Mouse (Mus musculus): ENCODE results near the gene Fer. TPM values are rescaled to one million over a fixed set of nuclear protein-coding genes. Genes with fewer than 3 reads are reported as not detected.

Gene Fer
- polyA plus RNA-seq, 1 experiment from 2014 or later = 12.6 TPM

- Histone ChIP-seq H3K4me3 (ENCODE audit: low read depth, low read length) (no peak overlapping the region), H3K9ac (ENCODE audit: low read depth, low read length) (no peak overlapping the region), H3K4me2 (replicated peaks; ENCODE audit: low read depth) (no peak overlapping the region), H3K4me1 (replicated peaks; ENCODE audit: control insufficient read depth, insufficient read depth, low read length) (no peaks in the 10 kb centered on the region), H3K27ac (ENCODE audit: low read depth, low read length) (no peak overlapping the region), H3K36me3 (ENCODE audit: control insufficient read depth, insufficient read depth) (no peaks in the 10 kb centered on the region), H3K27me3 (replicated peaks; ENCODE audit: control insufficient read depth, insufficient read depth, low read length) (no peaks in the 10 kb centered on the region), H3K9me3 (ENCODE audit: control insufficient read depth) (no peaks in the 10 kb centered on the region)
- no peak for TF ChIP-seq CTCF (IDR thresholded peaks at IDR 0.05; ENCODE audit: low read depth)
- ATAC-seq = no peak
- WGBS = 76% methylated on average over 2 of the region's 2 CpGs
Measured at GRCm38 (mm10) chr17:64172474-64172873, 309.6 kb downstream of the Fer start.

GRCm38 (mm10) chr17:64180546-64180945 is 317.7 kb downstream of the Fer start:
- Histone ChIP-seq H3K9ac (ENCODE audit: low read depth, low read length) (no peak overlapping the region), H3K4me2 (replicated peaks; ENCODE audit: low read depth) (no peak overlapping the region), H3K9me3 (ENCODE audit: control insufficient read depth) (no peaks in the 10 kb centered on the region), H3K27me3 (replicated peaks; ENCODE audit: control insufficient read depth, insufficient read depth, low read length) (no peaks in the 10 kb centered on the region), H3K36me3 (ENCODE audit: control insufficient read depth, insufficient read depth) (no peaks in the 10 kb centered on the region), H3K4me3 (ENCODE audit: low read depth, low read length) (no peak overlapping the region), H3K27ac (ENCODE audit: low read depth, low read length) (no peak overlapping the region), H3K4me1 (replicated peaks; ENCODE audit: control insufficient read depth, insufficient read depth, low read length) (no peaks in the 10 kb centered on the region)
- ATAC-seq = no peak
- 66% methylated on average over 5 of the region's 5 CpGs for WGBS
- TF ChIP-seq CTCF (IDR thresholded peaks at IDR 0.05; ENCODE audit: low read depth) = no peak

GRCm38 (mm10) chr17:64181291-64181690 is 318.4 kb downstream of the Fer start:
- TF ChIP-seq CTCF (IDR thresholded peaks at IDR 0.05; ENCODE audit: low read depth) = no peak
- 74% methylated on average over 3 of the region's 3 CpGs for WGBS

GRCm38 (mm10) chr17:64182599-64182998 is 319.7 kb downstream of the Fer start:
- no peak overlapping the region for H3K27ac ChIP-seq (ENCODE audit: low read depth, low read length)
- H3K4me2 ChIP-seq (replicated peaks; ENCODE audit: low read depth) = no peak overlapping the region
- H3K9ac ChIP-seq (ENCODE audit: low read depth, low read length) = no peak overlapping the region
- no peaks in the 10 kb centered on the region for H3K36me3 ChIP-seq (ENCODE audit: control insufficient read depth, insufficient read depth)
- no peak for TF ChIP-seq CTCF (IDR thresholded peaks at IDR 0.05; ENCODE audit: low read depth)
- no peak overlapping the region for H3K4me3 ChIP-seq (ENCODE audit: low read depth, low read length)
- H3K27me3 ChIP-seq (replicated peaks; ENCODE audit: control insufficient read depth, insufficient read depth, low read length) = no peaks in the 10 kb centered on the region
- no peaks in the 10 kb centered on the region for H3K9me3 ChIP-seq (ENCODE audit: control insufficient read depth)
- 84% methylated on average over 3 of the region's 3 CpGs for WGBS
- ATAC-seq = no peak
- no peaks in the 10 kb centered on the region for H3K4me1 ChIP-seq (replicated peaks; ENCODE audit: control insufficient read depth, insufficient read depth, low read length)

More at GRCm38 (mm10) chr17:64181291-64181690, 318.4 kb downstream of the Fer start:
- no peaks in the 10 kb centered on the region for H3K4me1 ChIP-seq (replicated peaks; ENCODE audit: control insufficient read depth, insufficient read depth, low read length)
- H3K4me3 ChIP-seq (ENCODE audit: low read depth, low read length) = no peak overlapping the region
- no peaks in the 10 kb centered on the region for H3K9me3 ChIP-seq (ENCODE audit: control insufficient read depth)
- no peak overlapping the region for H3K27ac ChIP-seq (ENCODE audit: low read depth, low read length)
- H3K4me2 ChIP-seq (replicated peaks; ENCODE audit: low read depth) = no peak overlapping the region
- H3K36me3 ChIP-seq (ENCODE audit: control insufficient read depth, insufficient read depth) = no peaks in the 10 kb centered on the region
- H3K27me3 ChIP-seq (replicated peaks; ENCODE audit: control insufficient read depth, insufficient read depth, low read length) = no peaks in the 10 kb centered on the region
- H3K9ac ChIP-seq (ENCODE audit: low read depth, low read length) = no peak overlapping the region
- no peak for ATAC-seq

- no peak for TF ChIP-seq CTCF (IDR thresholded peaks at IDR 0.05; ENCODE audit: low read depth)
- Histone ChIP-seq H3K27ac (ENCODE audit: low read depth, low read length) (no peak overlapping the region), H3K9ac (ENCODE audit: low read depth, low read length) (no peak overlapping the region), H3K36me3 (ENCODE audit: control insufficient read depth, insufficient read depth) (no peaks in the 10 kb centered on the region), H3K9me3 (ENCODE audit: control insufficient read depth) (no peaks in the 10 kb centered on the region), H3K4me1 (replicated peaks; ENCODE audit: control insufficient read depth, insufficient read depth, low read length) (no peaks in the 10 kb centered on the region), H3K27me3 (replicated peaks; ENCODE audit: control insufficient read depth, insufficient read depth, low read length) (no peaks in the 10 kb centered on the region), H3K4me2 (replicated peaks; ENCODE audit: low read depth) (no peak overlapping the region), H3K4me3 (ENCODE audit: low read depth, low read length) (no peak overlapping the region)
- ATAC-seq = no peak
- WGBS = 55% methylated on average over 5 of the region's 5 CpGs
Measured at GRCm38 (mm10) chr17:64183196-64183595, 320.3 kb downstream of the Fer start.

Other genes starting within 250 kb of the Fer start
- 2.4 and 2.6 TPM in 2 replicates for gene A930002H24Rik, start 729 bp downstream of the Fer start, polyA plus RNA-seq (2015; fragmentation: Nextera tagmentation; extraction: Ambion mirVana)

All from intestine, postnatal 0 days (tissue).